Mouse (Mus musculus) C2C12 (cell line): Measurements from ENCODE around the gene Abcc9.

Experiments used
- CEBPB ChIP-seq: IDR thresholded peaks from one replicate; pipeline ENCODE4 v1.6.1; 2011; ENCODE audit warnings: low read depth, mild to moderate bottlenecking, control low read depth, moderate library complexity
- CTCF ChIP-seq: IDR thresholded peaks from one replicate; pipeline ENCODE4 v1.5.1; 2011; ENCODE audit not compliant: control insufficient read depth, insufficient read depth, insufficient read length
- FOSL1 ChIP-seq: IDR thresholded peaks from one replicate; pipeline ENCODE4 v1.8.0; 2011; ENCODE audit warnings: mild to moderate bottlenecking, low read length; ENCODE audit not compliant: poor library complexity, insufficient read depth, severe bottlenecking
- MAX ChIP-seq: IDR thresholded peaks from one replicate; pipeline ENCODE4 v1.6.1; 2011; ENCODE audit warnings: mild to moderate bottlenecking, control low read depth
- MYOD1 ChIP-seq: IDR thresholded peaks from one replicate; pipeline ENCODE4 v1.6.1; 2011; ENCODE audit warnings: low read depth; ENCODE audit not compliant: control insufficient read depth, insufficient read length
- MYOG ChIP-seq: IDR thresholded peaks from one replicate; pipeline ENCODE4 v1.6.1; 2011; ENCODE audit not compliant: control insufficient read depth, insufficient read length; ENCODE audit errors: extremely low read depth
- USF1 ChIP-seq: IDR thresholded peaks from one replicate; pipeline ENCODE4 v1.6.1; 2011; ENCODE audit warnings: low read depth, mild to moderate bottlenecking, control low read depth, moderate library complexity

DNA sequence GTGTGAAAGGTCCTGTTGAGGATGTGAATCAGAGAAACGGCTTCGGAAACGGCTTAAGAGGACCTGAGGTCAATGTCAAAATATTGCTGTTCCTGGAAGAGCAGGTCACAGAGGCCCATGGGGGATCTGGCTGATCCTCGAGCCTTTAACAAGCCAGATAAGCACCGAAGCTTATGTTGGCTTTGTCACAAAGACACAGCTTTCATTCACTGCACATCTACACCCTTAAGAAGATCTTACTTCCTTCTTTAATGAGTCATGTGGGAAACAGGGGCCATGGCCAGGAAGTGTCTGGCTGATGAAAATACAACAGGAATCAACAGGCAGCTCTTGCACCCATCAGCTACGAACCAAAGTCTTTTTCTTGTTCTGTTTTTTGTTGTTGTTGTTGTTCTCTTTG, 6.3 kb upstream of the Abcc9 start:
- TF ChIP-seq CTCF (no peak), FOSL1 (no peak), USF1 (no peak), MYOG (no peak), MAX (no peak), CEBPB (no peak), MYOD1 (no peak)
